Mouse (Mus musculus) heart, postnatal 0 days (tissue): ENCODE results near the gene Shisa2. TPM values are rescaled to one million over a fixed set of nuclear protein-coding genes. Genes with fewer than 3 reads are reported as not detected.
A peak's percentile ranks its signal among the peaks of the same experiment; 100 is the strongest.

Source experiments
- ATAC-seq: fragments of 200-750 bp; cut with Nextera tagmentation; 2 replicates; pipeline ENCODE4 v1.8.0; 2017; ENCODE audit warnings: low read depth, moderate number of reproducible peaks, moderate library complexity; ENCODE audit not compliant: insufficient read depth
- DNase-seq: peaks from one replicate; pipeline ENCODE4 v3.0.0-alpha.2; 2016; ENCODE audit warnings: low spot score
- H3K27ac ChIP-seq: fragments of 300-500 bp; sonication (generic); 2 replicates; pipeline ENCODE4 v1.5.1; 2014; ENCODE audit warnings: low read depth, mild to moderate bottlenecking
- H3K27me3 ChIP-seq: fragments of 300-500 bp; sonication (generic); 2 replicates; pipeline ENCODE4 v1.6.1; 2014; ENCODE audit warnings: low read length, mixed read lengths; ENCODE audit not compliant: control insufficient read depth, insufficient read depth
- H3K36me3 ChIP-seq: fragments of 300-500 bp; sonication (generic); replicated peaks from 2 replicates; pipeline ENCODE4 v1.6.1; 2014; ENCODE audit warnings: low read length, mixed read lengths; ENCODE audit not compliant: control insufficient read depth, insufficient read depth
- H3K4me1 ChIP-seq: fragments of 300-500 bp; sonication (generic); 2 replicates; pipeline ENCODE4 v1.6.1; 2014; ENCODE audit warnings: antibody characterized with exemption; ENCODE audit not compliant: control insufficient read depth, insufficient read depth
- H3K4me2 ChIP-seq: fragments of 300-500 bp; sonication (generic); 2 replicates; pipeline ENCODE4 v1.6.1; 2014; ENCODE audit warnings: low read depth, mild to moderate bottlenecking, low read length, moderate library complexity
- H3K4me3 ChIP-seq: fragments of 300-500 bp; sonication (generic); 2 replicates; pipeline ENCODE4 v1.5.1; 2014; ENCODE audit warnings: low read depth, low read length
- H3K9ac ChIP-seq: fragments of 300-500 bp; sonication (generic); replicated peaks from 2 replicates; pipeline ENCODE4 v1.6.1; 2014; ENCODE audit warnings: low read depth, low read length, mixed read lengths
- H3K9me3 ChIP-seq: fragments of 300-500 bp; sonication (generic); replicated peaks from 2 replicates; pipeline ENCODE4 v1.6.1; 2016; ENCODE audit warnings: low read length; ENCODE audit not compliant: control insufficient read depth
- CTCF ChIP-seq: IDR thresholded peaks from 2 replicates; pipeline ENCODE4 v1.5.1; 2016; ENCODE audit warnings: antibody characterized with exemption, control low read depth, low read depth
- EP300 ChIP-seq: IDR thresholded peaks from 2 replicates; pipeline ENCODE4 v1.6.1; 2016; ENCODE audit warnings: antibody characterized with exemption, low read depth
- WGBS: fragments of 180-500 bp; shearing (Covaris S2); extraction: QIAGEN DNeasy Blood & Tissue Kit; methylation state at CpG from one replicate; pipeline ENCODE4 v1.1.7; 2014; 5-methylcytosine and 5-hydroxymethylcytosine counted together
- polyA plus RNA-seq: library from polyadenylated mRNA; unstranded; fragments of >200 nt; fragmentation: Nextera tagmentation; extraction: Ambion mirVana; gene quantifications from 2 replicates; pipeline ENCODE4 v1.2.1, GENCODE M21; 2015
- total RNA-seq: library from RNA; depleted of rRNA; stranded (reverse); fragments of >200 nt; gene quantifications from 2 replicates; pipeline ENCODE4 v1.2.3, GENCODE M21; 2014; ENCODE audit warnings: low replicate concordance

The Shisa2 gene
- total and polyA plus RNA-seq, 2 experiments from 2014 or later: 1.8 to 11.1 TPM

DNA sequence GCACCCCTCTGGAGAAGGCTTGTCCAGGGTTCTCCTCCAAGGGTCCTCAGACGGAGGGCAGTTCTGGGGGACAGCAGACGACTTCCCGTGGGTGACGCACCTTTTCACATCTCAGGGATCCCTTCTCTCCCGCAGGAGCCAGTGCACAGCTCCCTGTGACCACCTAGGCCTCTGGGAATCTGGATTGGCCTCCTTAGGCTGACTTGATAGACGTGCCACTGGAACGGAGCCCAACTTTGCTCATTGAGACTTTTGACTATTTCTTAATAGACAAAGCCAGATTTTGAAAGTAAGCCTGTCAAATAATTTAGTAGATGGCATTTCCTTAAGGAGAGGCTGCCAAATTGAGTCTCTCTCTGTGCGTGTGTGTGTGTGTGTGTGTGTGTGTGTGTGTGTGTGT, 1.6 kb downstream of the Shisa2 start:
- no peaks in the 10 kb centered on the region for H3K9me3 ChIP-seq
- peak overlapping the region; percentile 99 for H3K4me2 ChIP-seq
- no peak for DNase-seq
- H3K4me1 ChIP-seq: peaks cover 7% of the 10 kb centered on the region; the same call in 1 of the 2 replicates
- no peak overlapping the region for H3K9ac ChIP-seq
- H3K27me3 ChIP-seq: peaks cover 40% of the 10 kb centered on the region
- no peak for ATAC-seq
- WGBS: 56% methylated on average over 8 of the region's 8 CpGs
- TF ChIP-seq EP300 (no peak), CTCF (no peak)
- no peak overlapping the region for H3K27ac ChIP-seq
- H3K36me3 ChIP-seq: no peaks in the 10 kb centered on the region
- H3K4me3 ChIP-seq: peak overlapping the region; percentile 73

DNA sequence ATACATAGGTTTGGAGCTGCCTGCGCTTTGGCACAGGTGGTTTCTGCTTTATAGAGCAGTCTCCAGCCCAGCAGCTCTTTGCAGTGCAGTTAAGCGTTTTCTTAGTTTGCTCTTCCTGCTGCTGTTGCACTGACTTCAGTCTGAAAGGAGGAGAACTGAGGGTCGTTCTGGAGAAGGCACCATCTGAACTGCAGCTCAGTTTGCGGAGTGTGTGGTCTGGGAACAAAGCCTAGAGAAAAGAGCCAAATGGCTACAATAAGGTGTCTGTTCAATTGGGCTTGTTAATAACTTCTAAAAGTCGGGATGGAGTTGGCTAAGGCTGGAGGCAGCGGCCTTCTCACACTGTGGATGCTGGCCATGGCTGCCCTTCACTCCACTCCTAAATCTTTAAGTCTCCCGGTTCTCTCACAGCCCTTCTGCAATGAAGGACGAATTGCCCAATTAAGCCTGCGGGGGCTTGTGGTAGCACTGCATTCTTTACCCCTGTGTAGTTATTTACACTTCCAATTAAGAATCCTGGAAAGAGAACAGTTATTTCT, 2.1 kb downstream of the Shisa2 start:
- H3K4me3 ChIP-seq: peak overlapping the region; percentile 73; the same call in 1 of the 2 replicates
- peak overlapping the region; percentile 99; the same call in 1 of the 2 replicates for H3K4me2 ChIP-seq
- no peaks in the 10 kb centered on the region for H3K9me3 ChIP-seq
- no peak for ATAC-seq
- H3K27ac ChIP-seq: no peak overlapping the region
- no peaks in the 10 kb centered on the region for H3K36me3 ChIP-seq
- TF ChIP-seq EP300 (no peak), CTCF (no peak)
- DNase-seq: no peak
- 62% methylated on average over 9 of the region's 9 CpGs for WGBS
- H3K9ac ChIP-seq: no peak overlapping the region
- H3K4me1 ChIP-seq: peaks cover 7% of the 10 kb centered on the region; the same call in 1 of the 2 replicates
- peaks cover 38% of the 10 kb centered on the region for H3K27me3 ChIP-seq

DNA sequence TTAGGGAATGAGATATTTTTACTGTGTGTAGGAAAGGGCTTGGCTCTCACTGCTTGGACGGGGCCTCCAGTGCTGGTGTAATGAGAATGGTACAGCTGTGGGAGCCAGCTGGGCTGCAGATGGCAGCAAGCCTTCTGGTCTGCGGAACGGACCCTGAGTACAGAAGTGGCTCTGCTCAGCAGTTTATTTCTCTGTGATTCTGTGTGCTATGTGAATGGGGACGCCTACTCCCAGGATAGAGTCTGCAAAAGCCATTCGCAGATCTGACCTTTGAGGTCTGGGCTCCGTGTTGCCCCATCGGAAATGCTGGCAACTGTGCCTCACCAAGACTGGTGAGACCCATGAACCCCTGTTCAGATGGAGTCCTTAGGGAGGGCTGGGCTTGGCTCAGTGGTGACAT, 2.7 kb downstream of the Shisa2 start:
- 58% methylated on average over 7 of the region's 7 CpGs for WGBS
- no peak for DNase-seq
- TF ChIP-seq EP300 (no peak), CTCF (no peak)
- H3K36me3 ChIP-seq: no peaks in the 10 kb centered on the region
- peaks cover 7% of the 10 kb centered on the region; the same call in 1 of the 2 replicates for H3K4me1 ChIP-seq
- ATAC-seq: no peak
- H3K27me3 ChIP-seq: peaks cover 33% of the 10 kb centered on the region
- H3K4me3 ChIP-seq: 0 out of 2 replicates have a peak overlapping the region, but pooled peaks have one; percentile 73
- H3K9me3 ChIP-seq: no peaks in the 10 kb centered on the region
- peak overlapping the region; percentile 5; the same call in 1 of the 2 replicates for H3K4me2 ChIP-seq
- H3K27ac ChIP-seq: no peak overlapping the region
- no peak overlapping the region for H3K9ac ChIP-seq

DNA sequence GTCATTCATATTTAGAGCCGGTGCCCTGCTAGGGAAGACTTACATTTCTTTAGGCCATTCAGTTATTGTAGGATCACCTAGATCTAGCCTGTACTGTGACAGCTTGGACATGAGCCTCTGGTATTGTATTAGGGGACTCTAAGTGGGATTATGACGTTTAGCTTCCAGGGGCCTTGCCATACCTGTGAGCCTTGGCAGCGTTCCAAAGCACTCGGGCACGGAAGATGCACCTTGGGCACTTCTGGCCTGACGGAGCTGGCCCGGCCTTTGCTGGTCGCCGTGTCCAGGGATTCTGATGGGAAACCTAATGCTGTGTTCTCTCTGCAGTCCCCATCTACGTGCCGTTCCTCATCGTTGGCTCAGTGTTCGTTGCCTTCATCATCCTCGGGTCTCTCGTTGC, 4.2 kb downstream of the Shisa2 start:
- no peaks in the 10 kb centered on the region for H3K36me3 ChIP-seq
- no peak overlapping the region for H3K4me3 ChIP-seq
- no peak overlapping the region for H3K4me2 ChIP-seq
- no peak overlapping the region for H3K27ac ChIP-seq
- 89% methylated on average over 15 of the region's 15 CpGs for WGBS
- H3K27me3 ChIP-seq: peaks cover 24% of the 10 kb centered on the region
- H3K9me3 ChIP-seq: no peaks in the 10 kb centered on the region
- peaks cover 7% of the 10 kb centered on the region; the same call in 1 of the 2 replicates for H3K4me1 ChIP-seq
- TF ChIP-seq EP300 (no peak), CTCF (no peak)
- no peak overlapping the region for H3K9ac ChIP-seq
- no peak for ATAC-seq
- no peak for DNase-seq

DNA sequence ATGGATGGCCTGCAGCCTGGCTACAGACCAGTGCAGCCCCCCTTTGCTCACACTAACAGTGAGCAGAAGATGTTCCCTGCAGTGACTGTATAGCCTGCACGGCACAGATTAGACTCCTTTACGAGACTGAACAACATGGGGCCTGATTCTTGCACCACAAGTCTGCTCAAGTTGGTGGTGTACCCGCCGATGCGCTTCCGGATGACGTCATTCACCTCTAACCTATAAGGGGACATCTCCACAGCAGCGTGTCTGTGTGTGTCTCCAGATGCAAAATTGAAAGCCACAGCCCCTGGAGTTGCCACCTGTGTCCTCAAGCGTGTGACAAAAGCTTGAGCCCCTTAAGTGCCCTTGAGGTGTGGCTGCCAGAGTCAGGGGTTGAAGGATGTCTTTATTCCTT, 5.0 kb downstream of the Shisa2 start:
- no peak for DNase-seq
- WGBS: 84% methylated on average over 9 of the region's 9 CpGs
- Histone ChIP-seq H3K36me3 (no peaks in the 10 kb centered on the region), H3K4me2 (no peak overlapping the region), H3K4me3 (no peak overlapping the region), H3K27ac (no peak overlapping the region), H3K9ac (no peak overlapping the region), H3K27me3 (peaks cover 24% of the 10 kb centered on the region), H3K9me3 (no peaks in the 10 kb centered on the region), H3K4me1 (peaks cover 7% of the 10 kb centered on the region; the same call in 1 of the 2 replicates)
- no peak for ATAC-seq
- TF ChIP-seq CTCF (no peak), EP300 (no peak)

DNA sequence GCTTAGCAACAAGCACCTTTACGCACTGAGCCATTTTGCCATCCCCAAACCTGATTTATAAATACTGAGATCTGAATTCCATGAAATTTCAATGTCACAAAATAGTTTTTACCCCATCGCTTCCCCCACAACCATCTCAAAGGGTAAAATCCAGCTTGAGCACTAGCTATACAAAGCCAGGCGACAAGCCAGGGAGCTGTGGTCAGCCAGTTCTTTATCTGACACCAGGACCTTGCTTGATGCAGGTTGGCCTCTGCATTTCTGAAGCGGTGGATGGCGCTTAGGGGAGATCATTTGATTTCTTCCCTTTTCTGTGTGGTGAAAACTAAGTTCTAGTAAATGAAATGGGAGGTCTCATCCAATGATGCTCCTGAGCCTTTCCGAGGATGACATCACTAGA, 7.0 kb downstream of the Shisa2 start:
- Histone ChIP-seq H3K4me2 (no peak overlapping the region), H3K36me3 (no peaks in the 10 kb centered on the region), H3K4me3 (no peak overlapping the region), H3K27ac (no peak overlapping the region), H3K4me1 (no peaks in the 10 kb centered on the region), H3K9me3 (no peaks in the 10 kb centered on the region), H3K27me3 (peaks cover 8% of the 10 kb centered on the region), H3K9ac (no peak overlapping the region)
- 78% methylated on average over 6 of the region's 6 CpGs for WGBS
- TF ChIP-seq EP300: no peak
- no peak for TF ChIP-seq CTCF
- ATAC-seq: no peak
- DNase-seq: no peak
